Comparison of ENCODE assay signal across 28 mouse cellular contexts in genomic region chr4:88010441-88010840, GRCm38 (mm10). TPM values are rescaled to one million over a fixed set of nuclear protein-coding genes. Genes with fewer than 3 reads are reported as not detected.
DNase-seq lines count a peak whose midpoint lies in the region; ATAC-seq and TF ChIP-seq lines count a peak whose summit lies in the region.
"Had no signal": no experiment of that assay in that cellular context is flagged by ENCODE, and none has a peak within 500 bp of the region (broad histone marks: within the 10 kb centered on the region; RNA-seq: fewer than 3 reads in every experiment).

No protein-coding gene starts in this region.

- H3K4me3 ChIP-seq in hindbrain, postnatal 0 days (ENCODE audit: low read length), result no peak overlapping the region
- no peak overlapping the region for H3K4me3 ChIP-seq in forebrain, postnatal 0 days (ENCODE audit: low read depth, low read length)
- H3K4me3 ChIP-seq: forebrain, embryonic 10.5 days; forebrain, embryonic 13.5 days; heart, embryonic 12.5 days; heart, embryonic 15.5 days; hindbrain, embryonic 10.5 days; hindbrain, embryonic 13.5 days; intestine, embryonic 15.5 days had no signal

- ATAC-seq in inflammation-experienced regulatory T-cells, adult 6 months, result peak; percentile 23
- ATAC-seq in monocyte, adult 5-6 weeks (replicated peaks; ENCODE audit: insufficient number of reproducible peaks, low FRiP score, low TSS enrichment, poor library complexity, severe bottlenecking), result 0 out of 2 replicates have a peak, but pooled peaks have one; percentile 40
- ATAC-seq in hindbrain, postnatal 0 days, result no peak
- ATAC-seq in forebrain, postnatal 0 days, result no peak
- ATAC-seq: forebrain, embryonic 13.5 days; forebrain, embryonic 16.5 days; intestine, embryonic 15.5 days; Patski had no signal

- H3K36me3 ChIP-seq in hindbrain, postnatal 0 days (ENCODE audit: insufficient read depth, low read length), result no peaks in the 10 kb centered on the region; the same call in 1 of the 2 replicates
- peaks cover 10% of the 10 kb centered on the region; the same call in 1 of the 2 replicates for H3K36me3 ChIP-seq in forebrain, postnatal 0 days (ENCODE audit: insufficient read depth)
- H3K36me3 ChIP-seq: heart, embryonic 15.5 days; intestine, embryonic 15.5 days had no signal

- H3K4me1 ChIP-seq in hindbrain, postnatal 0 days (ENCODE audit: insufficient read depth, low read length), result peaks cover 13% of the 10 kb centered on the region
- peaks cover 6% of the 10 kb centered on the region for H3K4me1 ChIP-seq in forebrain, postnatal 0 days (ENCODE audit: insufficient read depth)

- DNase-seq in T-cell, adult 2 months (ENCODE audit: low spot score), result peak; percentile 5
- no peak for DNase-seq in cerebellum, adult 9-11 months
- DNase-seq in hindbrain, postnatal 0 days (ENCODE audit: low spot score), result no peak
- no peak for DNase-seq in forebrain, postnatal 0 days
- DNase-seq: adrenal gland, adult 8-10 months; adrenal gland, postnatal 25 days; cerebellum, adult 11-12 months; cerebellum, adult 9-10 months; cerebellum, postnatal 36 days; embryo, embryonic 11 days; gastrocnemius, postnatal 25 days; heart, adult 18-20 months; heart, postnatal 10 days; heart, postnatal 36 days; kidney, adult 11 months had no signal

- H3K4me2 ChIP-seq in hindbrain, postnatal 0 days (ENCODE audit: low read depth, low read length), result no peak overlapping the region
- no peak overlapping the region for H3K4me2 ChIP-seq in forebrain, postnatal 0 days (ENCODE audit: low read depth)
- H3K4me2 ChIP-seq: forebrain, embryonic 13.5 days; heart, embryonic 12.5 days; heart, embryonic 15.5 days; hindbrain, embryonic 13.5 days; intestine, embryonic 15.5 days had no signal

- H3K27me3 ChIP-seq in hindbrain, postnatal 0 days (ENCODE audit: insufficient read depth, low read length), result no peaks in the 10 kb centered on the region
- H3K27me3 ChIP-seq in forebrain, postnatal 0 days (ENCODE audit: insufficient read depth, low read length), result no peaks in the 10 kb centered on the region
- H3K27me3 ChIP-seq: CH12.LX; forebrain, embryonic 13.5 days; heart, embryonic 12.5 days; heart, embryonic 15.5 days; hindbrain, embryonic 13.5 days; intestine, embryonic 15.5 days; Patski had no signal

- H3K9ac ChIP-seq in hindbrain, postnatal 0 days (replicated peaks; ENCODE audit: low read length), result no peak overlapping the region
- H3K9ac ChIP-seq in forebrain, postnatal 0 days, result no peak overlapping the region
- H3K9ac ChIP-seq: forebrain, embryonic 13.5 days; heart, embryonic 12.5 days; heart, embryonic 15.5 days; hindbrain, embryonic 13.5 days; intestine, embryonic 15.5 days had no signal

- no peak overlapping the region for H3K27ac ChIP-seq in hindbrain, postnatal 0 days
- no peak overlapping the region for H3K27ac ChIP-seq in forebrain, postnatal 0 days (ENCODE audit: low read depth, low read length)
- H3K27ac ChIP-seq: forebrain, embryonic 10.5 days; forebrain, embryonic 13.5 days; heart, embryonic 15.5 days; hindbrain, embryonic 10.5 days; hindbrain, embryonic 13.5 days; intestine, embryonic 15.5 days had no signal

- TF ChIP-seq CTCF in hindbrain, postnatal 0 days (IDR thresholded peaks at IDR 0.05; ENCODE audit: low read depth), result no peak
- TF ChIP-seq CTCF in forebrain, postnatal 0 days (IDR thresholded peaks at IDR 0.05; ENCODE audit: low read depth), result no peak

- no peaks in the 10 kb centered on the region for H3K9me3 ChIP-seq in hindbrain, postnatal 0 days (ENCODE audit: low read length)
- H3K9me3 ChIP-seq in forebrain, postnatal 0 days (ENCODE audit: low read length), result no peaks in the 10 kb centered on the region
- H3K9me3 ChIP-seq: forebrain, embryonic 10.5 days; forebrain, embryonic 13.5 days; G1E; heart, embryonic 12.5 days; heart, embryonic 15.5 days; hindbrain, embryonic 10.5 days; hindbrain, embryonic 13.5 days; intestine, embryonic 15.5 days had no signal

- WGBS in hindbrain, postnatal 0 days, result 91% methylated on average over 5 of the region's 5 CpGs
- WGBS in forebrain, postnatal 0 days, result 86% methylated on average over 5 of the region's 5 CpGs

RNA-seq across cellular contexts. Expression of gene Mllt3, which starts 22.7 kb away (rescaled TPM):
- 100 to 1,000 TPM in 2 of 3 experiments, 10 to 100 TPM in 1; 91.7 to 126 (median 120) TPM for polyA plus RNA-seq in inflammation-experienced regulatory T-cells, adult 6 months (2017; shearing (Covaris generic))
- total RNA-seq in monocyte, adult 5-6 weeks (2017), result 13.2 to 52.2 TPM (median 41.9 TPM) in 3 replicates
- 18.6 and 22.7 TPM in 2 replicates for total RNA-seq in hindbrain, postnatal 0 days (2014; rRNA removed)
- polyA plus RNA-seq in hindbrain, postnatal 0 days (2015; fragmentation: Nextera tagmentation; extraction: Ambion mirVana), result 61.3 and 62.9 TPM in 2 replicates
- 38.5 and 41.0 TPM in 2 replicates for total RNA-seq in forebrain, postnatal 0 days (2014; rRNA removed)
- 65.2 and 75.2 TPM in 2 replicates for polyA plus RNA-seq in forebrain, postnatal 0 days (2015; fragmentation: Nextera tagmentation; extraction: Ambion mirVana)

Comparison
In these comparisons a context has a peak if more than half of its experiments do, and no peak if none do; other contexts are left out.
1. ATAC-seq: peak in inflammation-experienced regulatory T-cells, adult 6 months (single experiment) and monocyte, adult 5-6 weeks (single experiment); none in hindbrain, postnatal 0 days (single experiment) and forebrain, postnatal 0 days (single experiment).